Mouse (Mus musculus): Measurements from ENCODE around the gene Calm2.

GRCm38 (mm10) chr17:87406646-87407045 is 40.1 kb downstream of the Calm2 start:
- TF ChIP-seq MAX (IDR thresholded peaks at IDR 0.05; ENCODE audit: low read depth): no peak
- no peak for TF ChIP-seq POLR2AphosphoS2 (IDR thresholded peaks at IDR 0.05; ENCODE audit: insufficient read length, low read depth)
- no peak for TF ChIP-seq POLR2A (IDR thresholded peaks at IDR 0.05; ENCODE audit: insufficient read length, low read depth)
- TF ChIP-seq SRF (IDR thresholded peaks at IDR 0.05; ENCODE audit: control insufficient read depth, insufficient read length, low read depth): no peak
- no peak for TF ChIP-seq MYOD1 (IDR thresholded peaks at IDR 0.05; ENCODE audit: control insufficient read depth in 1 of 3, insufficient read length in 2 of 3, low read depth in 2 of 3)
